Mouse (Mus musculus): ENCODE results near the gene Dab1. TPM values are rescaled to one million over a fixed set of nuclear protein-coding genes. Genes with fewer than 3 reads are reported as not detected.

Dab1 gene
- polyA plus RNA-seq, 1 experiment from 2014 or later, result 0.30 TPM

DNA sequence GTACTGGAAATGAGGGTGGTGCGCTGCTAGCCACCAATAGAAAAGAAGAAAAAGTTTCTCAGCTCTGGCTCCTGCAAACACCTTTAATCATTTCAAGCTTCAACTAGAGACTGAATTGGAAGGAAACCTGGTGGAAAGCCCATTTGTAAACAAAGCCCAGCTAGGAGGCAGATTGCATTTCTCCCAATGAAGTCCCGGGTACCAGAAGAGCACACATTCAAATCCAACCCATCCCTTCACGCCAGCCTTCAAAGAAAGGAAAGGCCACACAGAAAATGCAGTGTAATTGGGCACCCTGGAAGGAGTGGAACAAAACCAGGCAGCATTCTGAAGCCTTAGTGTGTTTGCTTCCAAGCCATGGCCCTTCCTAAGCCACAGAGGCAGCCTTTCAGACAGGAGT lies 776.4 kb downstream of the Dab1 start:
- no peak overlapping the region for H3K4me3 ChIP-seq (replicated peaks)
- no peak overlapping the region for H3K27ac ChIP-seq
- WGBS (ENCODE audit: insufficient replicate concordance), result 68% methylated on average over 3 of the region's 3 CpGs
- DNase-seq (no peak), ATAC-seq (ENCODE audit: low read depth) (no peak)
- no peak overlapping the region for H3K9ac ChIP-seq
- H3K36me3 ChIP-seq, result no peaks in the 10 kb centered on the region
- H3K4me2 ChIP-seq, result no peak overlapping the region
- H3K4me1 ChIP-seq (replicated peaks), result no peaks in the 10 kb centered on the region
- H3K27me3 ChIP-seq, result no peaks in the 10 kb centered on the region
- H3K9me3 ChIP-seq (replicated peaks), result no peaks in the 10 kb centered on the region

DNA sequence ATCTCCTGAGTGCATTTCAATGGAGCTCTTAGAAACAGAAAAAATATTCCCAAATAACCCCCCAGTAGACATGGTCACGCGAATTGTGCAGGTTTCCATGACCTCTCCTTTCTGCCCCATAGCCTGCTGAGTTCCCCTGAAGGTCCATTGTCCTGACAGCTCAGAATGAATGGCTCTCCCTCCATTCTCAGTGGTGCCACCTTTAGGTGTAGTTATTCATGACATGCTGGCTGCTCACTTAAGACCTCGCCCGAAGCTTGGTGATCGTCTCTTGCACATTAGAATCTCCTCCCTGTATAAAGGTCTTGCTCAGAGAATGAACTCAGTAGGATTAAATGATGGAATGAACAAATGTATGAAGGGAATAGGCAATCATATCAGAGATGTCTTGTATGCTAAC lies 776.9 kb downstream of the Dab1 start:
- DNase-seq (no peak), ATAC-seq (ENCODE audit: low read depth) (no peak)
- Histone ChIP-seq H3K27me3 (no peaks in the 10 kb centered on the region), H3K27ac (no peak overlapping the region), H3K9me3 (replicated peaks) (no peaks in the 10 kb centered on the region), H3K9ac (no peak overlapping the region), H3K4me1 (replicated peaks) (no peaks in the 10 kb centered on the region), H3K36me3 (no peaks in the 10 kb centered on the region), H3K4me2 (no peak overlapping the region), H3K4me3 (replicated peaks) (no peak overlapping the region)
- 78% methylated on average over 5 of the region's 5 CpGs for WGBS (ENCODE audit: insufficient replicate concordance)

GRCm38 (mm10) chr4:104399106-104399730 lies 780.1 kb downstream of the Dab1 start:
- H3K4me1 ChIP-seq (replicated peaks), result no peaks in the 10 kb centered on the region
- DNase-seq (no peak), ATAC-seq (ENCODE audit: low read depth) (no peak)
- H3K36me3 ChIP-seq, result no peaks in the 10 kb centered on the region
- H3K9ac ChIP-seq, result no peak overlapping the region
- no peaks in the 10 kb centered on the region for H3K9me3 ChIP-seq (replicated peaks)
- H3K27me3 ChIP-seq, result no peaks in the 10 kb centered on the region
- 64% methylated on average over 9 of the region's 9 CpGs for WGBS (ENCODE audit: insufficient replicate concordance)
- no peak overlapping the region for H3K4me3 ChIP-seq (replicated peaks)
- no peak overlapping the region for H3K4me2 ChIP-seq
- no peak overlapping the region for H3K27ac ChIP-seq

DNA sequence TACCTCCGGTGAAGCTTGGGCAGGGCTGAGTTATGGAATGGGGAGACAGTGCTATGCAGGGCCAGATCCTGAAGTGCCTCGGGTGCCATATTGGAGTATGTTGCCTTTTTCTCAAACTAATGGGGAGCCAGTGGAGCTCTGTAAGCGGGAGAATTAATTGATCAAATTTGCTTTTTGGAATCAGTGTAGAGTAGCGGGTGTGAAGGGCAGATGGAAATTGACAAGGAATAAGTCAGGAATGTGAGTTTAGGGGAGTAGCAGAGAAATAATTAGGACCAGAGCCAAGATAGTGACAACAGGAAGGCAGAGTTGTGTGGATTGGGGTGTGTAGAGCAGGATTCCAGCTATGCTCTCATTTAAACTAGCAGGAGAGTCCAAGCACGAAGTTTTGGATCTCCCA lies 784.9 kb downstream of the Dab1 start:
- Histone ChIP-seq H3K36me3 (no peaks in the 10 kb centered on the region), H3K4me2 (no peak overlapping the region), H3K27ac (no peak overlapping the region), H3K27me3 (no peaks in the 10 kb centered on the region), H3K4me3 (replicated peaks) (no peak overlapping the region), H3K9ac (no peak overlapping the region), H3K4me1 (replicated peaks) (no peaks in the 10 kb centered on the region), H3K9me3 (replicated peaks) (no peaks in the 10 kb centered on the region)
- no peak for ATAC-seq (ENCODE audit: low read depth)
- DNase-seq, result no peak
- WGBS (ENCODE audit: insufficient replicate concordance), result 70% methylated on average over 5 of the region's 5 CpGs

DNA sequence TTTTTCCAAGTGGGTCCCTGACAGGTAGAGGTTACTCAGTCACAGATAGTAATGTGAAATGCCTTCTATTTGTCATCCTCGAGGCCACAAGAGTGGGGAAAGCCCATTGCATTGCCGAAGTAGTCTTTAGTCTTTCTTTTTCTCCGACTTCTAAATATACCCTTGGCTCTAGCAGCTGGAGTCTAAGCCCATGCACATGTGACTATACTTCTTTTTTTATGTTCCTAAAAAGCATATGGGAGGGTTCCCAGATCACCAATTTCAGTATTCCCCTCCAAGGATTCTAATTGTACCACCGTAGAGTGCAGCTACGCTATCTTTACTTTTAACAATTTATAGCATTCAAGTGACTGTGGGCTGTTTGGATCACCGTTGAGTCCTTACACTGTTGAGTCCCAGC lies 791.8 kb downstream of the Dab1 start:
- Histone ChIP-seq H3K9ac (no peak overlapping the region), H3K9me3 (replicated peaks) (no peaks in the 10 kb centered on the region), H3K4me3 (replicated peaks) (no peak overlapping the region), H3K27ac (no peak overlapping the region), H3K4me1 (replicated peaks) (no peaks in the 10 kb centered on the region), H3K36me3 (no peaks in the 10 kb centered on the region), H3K4me2 (no peak overlapping the region), H3K27me3 (no peaks in the 10 kb centered on the region)
- ATAC-seq (ENCODE audit: low read depth) (no peak), DNase-seq (no peak)
- WGBS (ENCODE audit: insufficient replicate concordance), result 73% methylated on average over 6 of the region's 6 CpGs

DNA sequence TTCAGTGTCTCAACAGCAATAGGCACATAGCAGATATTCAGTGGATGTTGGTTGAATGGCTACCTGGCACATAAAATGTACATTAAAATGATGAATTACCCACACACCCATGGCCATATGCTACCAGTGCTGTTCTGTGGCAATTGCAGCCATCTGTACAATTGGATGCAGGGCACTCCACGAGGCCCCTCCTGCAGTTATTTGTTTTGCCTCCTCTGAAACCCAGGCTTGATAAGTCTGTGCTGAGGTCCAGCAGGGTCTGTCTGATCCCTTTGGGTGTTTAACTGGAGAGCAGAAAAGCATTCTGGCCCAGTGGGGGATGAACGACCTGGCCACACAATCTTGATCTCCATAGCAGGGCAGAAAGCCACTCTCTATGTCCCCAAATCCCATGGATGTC lies 796.3 kb downstream of the Dab1 start:
- Histone ChIP-seq H3K27me3 (no peaks in the 10 kb centered on the region), H3K4me1 (replicated peaks) (no peaks in the 10 kb centered on the region), H3K27ac (no peak overlapping the region), H3K4me2 (no peak overlapping the region), H3K9me3 (replicated peaks) (no peaks in the 10 kb centered on the region), H3K9ac (no peak overlapping the region), H3K4me3 (replicated peaks) (no peak overlapping the region), H3K36me3 (no peaks in the 10 kb centered on the region)
- 42% methylated on average over 2 of the region's 2 CpGs for whole genome bisulfite sequencing (ENCODE audit: insufficient replicate concordance)
- DNase-seq, result no peak
- no peak for ATAC-seq (ENCODE audit: low read depth)

DNA sequence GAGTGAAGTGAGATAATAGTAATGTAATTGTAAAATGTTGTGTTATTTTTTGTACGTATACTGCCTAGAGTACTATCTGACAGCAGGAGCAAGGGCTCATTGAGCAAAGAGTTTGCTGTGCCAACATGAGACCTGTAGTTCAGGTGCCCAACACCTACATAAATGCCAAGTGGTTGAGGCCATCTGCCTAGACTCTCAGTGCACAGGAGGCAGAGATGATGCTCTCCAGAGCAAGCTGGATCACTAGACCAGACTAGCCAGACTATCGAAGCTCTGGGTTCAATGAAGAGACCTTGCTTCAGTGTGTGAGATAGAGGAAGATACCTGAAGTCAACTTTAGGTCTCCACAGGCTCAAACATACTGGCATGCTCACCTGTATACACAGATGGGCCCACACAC lies 799.2 kb downstream of the Dab1 start:
- no peak for ATAC-seq (ENCODE audit: low read depth)
- H3K36me3 ChIP-seq, result no peaks in the 10 kb centered on the region
- H3K4me3 ChIP-seq (replicated peaks), result no peak overlapping the region
- H3K4me1 ChIP-seq (replicated peaks), result no peaks in the 10 kb centered on the region
- H3K27me3 ChIP-seq, result no peaks in the 10 kb centered on the region
- no peak for DNase-seq
- H3K4me2 ChIP-seq, result no peak overlapping the region
- no peaks in the 10 kb centered on the region for H3K9me3 ChIP-seq (replicated peaks)
- 71% methylated on average over 2 of the region's 2 CpGs for WGBS (ENCODE audit: insufficient replicate concordance)
- no peak overlapping the region for H3K9ac ChIP-seq
- H3K27ac ChIP-seq, result no peak overlapping the region

- ATAC-seq (ENCODE audit: low read depth) (no peak), DNase-seq (no peak)
- WGBS (ENCODE audit: insufficient replicate concordance), result 82% methylated on average over 12 of the region's 12 CpGs
Observed at GRCm38 (mm10) chr4:104420983-104421680, 802.0 kb downstream of the Dab1 start.

DNA sequence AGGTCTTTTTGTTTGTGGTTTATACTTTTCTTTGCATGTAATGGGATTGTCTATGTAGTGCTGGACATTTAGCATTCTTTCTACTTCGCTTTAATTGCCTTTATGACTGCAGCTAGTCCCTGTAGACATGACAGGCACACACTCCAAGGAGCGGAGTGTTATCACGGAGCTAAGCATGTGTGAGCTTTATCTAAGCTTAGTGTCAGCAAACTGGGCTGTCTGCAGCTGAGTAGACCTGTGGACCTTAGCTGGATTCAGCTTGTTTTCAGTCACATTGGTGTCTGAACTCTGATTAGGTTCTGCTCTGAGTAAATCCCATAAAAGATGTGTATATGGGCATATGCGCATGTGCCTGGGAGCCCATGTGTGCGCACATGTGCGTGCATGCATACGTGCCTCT lies 810.0 kb downstream of the Dab1 start:
- Histone ChIP-seq H3K9me3 (replicated peaks) (no peaks in the 10 kb centered on the region), H3K27me3 (no peaks in the 10 kb centered on the region), H3K36me3 (no peaks in the 10 kb centered on the region), H3K9ac (no peak overlapping the region), H3K4me2 (no peak overlapping the region), H3K4me3 (replicated peaks) (no peak overlapping the region), H3K27ac (no peak overlapping the region), H3K4me1 (replicated peaks) (no peaks in the 10 kb centered on the region)
- 74% methylated on average over 7 of the region's 7 CpGs for WGBS (ENCODE audit: insufficient replicate concordance)
- ATAC-seq (ENCODE audit: low read depth) (no peak), DNase-seq (no peak)

More at GRCm38 (mm10) chr4:104420983-104421680, 802.0 kb downstream of the Dab1 start:
- no peaks in the 10 kb centered on the region for H3K27me3 ChIP-seq
- H3K9ac ChIP-seq, result no peak overlapping the region
- H3K4me2 ChIP-seq, result no peak overlapping the region
- no peak overlapping the region for H3K27ac ChIP-seq
- H3K36me3 ChIP-seq, result no peaks in the 10 kb centered on the region
- no peak overlapping the region for H3K4me3 ChIP-seq (replicated peaks)
- no peaks in the 10 kb centered on the region for H3K4me1 ChIP-seq (replicated peaks)
- no peaks in the 10 kb centered on the region for H3K9me3 ChIP-seq (replicated peaks)

DNA sequence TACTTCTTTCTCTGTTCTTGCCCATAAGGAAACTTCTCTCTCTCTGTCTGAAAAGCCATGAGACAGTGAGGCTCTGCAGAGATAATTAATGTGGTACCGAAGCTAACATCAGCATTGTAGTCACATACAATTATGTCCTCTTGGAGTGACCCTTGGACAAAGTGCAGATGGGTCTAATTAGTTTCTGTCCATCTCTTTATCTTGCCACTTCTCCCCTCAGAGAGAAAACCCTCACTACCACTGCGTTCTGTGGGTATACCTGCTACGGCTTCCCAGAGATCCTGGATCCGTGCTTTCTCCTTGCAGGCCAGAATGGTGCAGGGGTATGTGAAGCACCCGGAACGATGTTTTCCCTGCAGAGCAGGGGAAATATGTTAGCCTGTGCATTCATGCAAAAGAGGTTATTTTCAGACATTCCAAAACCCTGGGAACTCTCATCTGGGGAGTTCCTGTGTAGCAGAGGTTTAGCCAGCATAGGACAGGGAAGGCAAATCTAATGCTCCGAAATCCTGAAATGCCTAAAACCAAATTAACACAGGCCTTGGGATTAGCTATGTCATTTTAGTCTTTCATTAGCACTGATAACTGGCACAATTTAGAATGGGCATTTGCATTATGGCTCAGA lies 812.2 kb downstream of the Dab1 start:
- DNase-seq (no peak), ATAC-seq (ENCODE audit: low read depth) (no peak)
- Histone ChIP-seq H3K4me1 (replicated peaks) (no peaks in the 10 kb centered on the region), H3K4me2 (no peak overlapping the region), H3K9me3 (replicated peaks) (no peaks in the 10 kb centered on the region), H3K27ac (no peak overlapping the region), H3K4me3 (replicated peaks) (no peak overlapping the region), H3K27me3 (no peaks in the 10 kb centered on the region), H3K9ac (no peak overlapping the region), H3K36me3 (no peaks in the 10 kb centered on the region)
- WGBS (ENCODE audit: insufficient replicate concordance), result 71% methylated on average over 7 of the region's 7 CpGs

DNA sequence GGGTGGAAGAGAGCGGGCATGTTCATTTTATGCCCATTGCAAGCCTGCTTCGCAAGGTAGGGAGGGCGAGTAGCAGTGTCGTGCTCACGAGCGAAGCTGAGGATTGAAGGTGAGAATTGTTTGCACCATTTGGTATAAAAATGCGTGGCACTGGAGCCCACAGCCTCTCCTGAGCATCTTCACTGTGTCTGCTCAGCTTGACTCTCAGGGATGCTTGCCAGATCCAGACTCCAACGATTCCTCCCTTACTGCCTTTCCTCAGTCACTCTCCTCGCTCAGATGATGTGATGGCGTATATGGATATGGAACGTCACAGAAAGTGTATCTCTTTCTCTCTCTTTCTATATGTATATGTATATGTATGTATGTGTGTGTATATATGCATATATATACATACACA lies 813.0 kb downstream of the Dab1 start:
- DNase-seq, result no peak
- Histone ChIP-seq H3K36me3 (no peaks in the 10 kb centered on the region), H3K9ac (no peak overlapping the region), H3K27me3 (no peaks in the 10 kb centered on the region), H3K4me1 (replicated peaks) (no peaks in the 10 kb centered on the region), H3K27ac (no peak overlapping the region), H3K9me3 (replicated peaks) (no peaks in the 10 kb centered on the region), H3K4me2 (no peak overlapping the region), H3K4me3 (replicated peaks) (no peak overlapping the region)
- ATAC-seq (ENCODE audit: low read depth), result no peak
- WGBS (ENCODE audit: insufficient replicate concordance), result 75% methylated on average over 11 of the region's 11 CpGs

DNA sequence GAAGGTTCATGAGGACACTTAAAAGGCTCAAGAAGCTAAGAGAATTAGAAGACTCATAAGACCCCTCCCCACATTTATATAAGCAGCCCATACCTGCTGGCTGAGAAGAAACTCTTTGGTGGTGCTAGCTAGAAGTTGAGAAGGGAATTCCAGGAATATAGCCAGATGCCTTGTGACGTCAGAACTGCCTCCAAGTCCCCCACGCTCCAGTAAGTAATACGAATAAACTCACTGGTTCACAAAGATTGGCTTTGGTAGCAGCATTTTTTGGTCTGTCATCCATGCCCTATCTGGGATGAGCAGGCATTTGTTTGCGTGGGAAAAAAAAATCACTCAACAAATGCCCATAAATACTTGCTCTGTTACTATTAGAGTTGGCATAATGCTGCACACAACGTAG lies 816.6 kb downstream of the Dab1 start:
- no peaks in the 10 kb centered on the region for H3K9me3 ChIP-seq (replicated peaks)
- no peaks in the 10 kb centered on the region for H3K27me3 ChIP-seq
- WGBS (ENCODE audit: insufficient replicate concordance), result 74% methylated on average over 5 of the region's 5 CpGs
- no peaks in the 10 kb centered on the region for H3K4me1 ChIP-seq (replicated peaks)
- ATAC-seq (ENCODE audit: low read depth), result no peak
- DNase-seq, result no peak
- H3K4me3 ChIP-seq (replicated peaks), result no peak overlapping the region
- H3K4me2 ChIP-seq, result no peak overlapping the region
- H3K9ac ChIP-seq, result no peak overlapping the region
- no peaks in the 10 kb centered on the region for H3K36me3 ChIP-seq
- H3K27ac ChIP-seq, result no peak overlapping the region

Measured in liver, embryonic 13.5 days (tissue).